Mouse (Mus musculus) stomach, postnatal 0 days (tissue): ENCODE data around the gene Slc15a1.

Source experiments
- CTCF ChIP-seq: IDR thresholded peaks from 2 replicates; pipeline ENCODE4 v1.5.1; 2016; ENCODE audit warnings: antibody characterized with exemption, low read depth, mild to moderate bottlenecking, moderate library complexity
- EP300 ChIP-seq: optimal IDR thresholded peaks from 2 replicates; pipeline ENCODE3; 2016; ENCODE audit warnings: antibody characterized with exemption

GRCm38 (mm10) chr14:121435794-121436193 lies 69.3 kb downstream of the Slc15a1 start:
- TF ChIP-seq CTCF (no peak), EP300 (no peak)
